Mouse (Mus musculus) lung, adult 2 months (tissue): ENCODE measurements at regions not wholly inside any gene's neighbourhood (a gene's known extent, or its start where the extent isn't known, plus 50 kb on each side); places are given as distances from the start of the nearest gene placed in this dataset.

Source experiments
- CTCF ChIP-seq: fragments of 200-500 bp; IDR thresholded peaks from 2 replicates; pipeline ENCODE4 v1.5.1; 2011; ENCODE audit warnings: mild to moderate bottlenecking, low read length, control low read depth; ENCODE audit not compliant: insufficient read depth
- POLR2A ChIP-seq: fragments of 200-500 bp; IDR thresholded peaks from 2 replicates; pipeline ENCODE4 v1.6.1; 2011; ENCODE audit warnings: low read depth, mild to moderate bottlenecking, control low read depth, low read length, borderline replicate concordance; ENCODE audit errors: extremely low read depth

DNA sequence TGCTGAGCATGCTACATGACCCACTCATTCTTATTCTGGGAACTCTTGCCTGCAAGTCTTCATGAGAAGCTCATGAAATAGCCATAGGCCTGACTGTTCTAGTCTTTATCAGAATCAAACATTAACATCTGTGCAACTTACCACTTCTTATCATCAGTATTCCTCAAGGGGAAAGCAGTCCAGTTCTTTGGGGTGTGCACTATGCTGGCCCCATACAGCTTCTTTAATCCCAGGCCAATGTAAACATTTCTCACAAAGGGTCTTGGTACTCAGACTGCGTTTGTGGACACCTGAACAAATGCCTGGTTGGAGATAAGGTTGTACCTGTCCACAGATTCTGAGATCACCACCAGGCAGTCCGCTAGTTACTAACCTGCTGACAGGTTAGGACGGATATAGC lies 51.3 kb downstream of the 3110018I06Rik start:
- TF ChIP-seq POLR2A (no peak), CTCF (no peak)
